Mouse (Mus musculus): ENCODE data around the gene Mon2. TPM values are rescaled to one million over a fixed set of nuclear protein-coding genes. Genes with fewer than 3 reads are reported as not detected.

Mon2 gene
- polyA plus RNA-seq, 1 experiment from 2014 or later: 28.6 TPM

DNA sequence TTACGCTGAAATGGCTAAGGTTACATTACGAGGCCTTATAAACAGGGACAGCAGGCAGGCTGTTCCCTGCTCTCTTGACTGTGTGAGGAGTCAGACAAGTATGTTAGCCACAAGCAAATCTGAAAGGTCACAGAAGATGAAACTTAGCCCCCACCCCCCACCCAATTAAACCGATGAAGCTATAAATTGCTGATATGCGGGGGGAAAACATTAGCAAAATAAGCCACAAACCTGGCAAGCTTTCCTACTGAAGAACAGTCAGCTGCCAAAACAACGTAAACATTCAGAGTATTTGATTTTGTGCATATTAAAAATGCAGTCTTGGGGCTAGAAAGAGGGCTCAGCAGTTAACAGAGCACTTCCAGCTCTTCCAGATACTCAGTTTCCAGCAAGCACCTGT, 31.8 kb upstream of the Mon2 start:
- Histone ChIP-seq H3K27me3 (ENCODE audit: control insufficient read depth, insufficient read depth, low read length) (no peaks in the 10 kb centered on the region), H3K4me3 (ENCODE audit: low read depth, low read length) (no peak overlapping the region), H3K4me2 (ENCODE audit: low read depth, low read length, severe bottlenecking) (no peak overlapping the region), H3K27ac (ENCODE audit: low read depth, low read length) (no peak overlapping the region), H3K36me3 (ENCODE audit: control insufficient read depth, insufficient read depth, low read length) (no peaks in the 10 kb centered on the region), H3K9ac (ENCODE audit: low read length) (no peak overlapping the region), H3K4me1 (replicated peaks; ENCODE audit: control insufficient read depth, insufficient read depth, low read length) (no peaks in the 10 kb centered on the region), H3K9me3 (ENCODE audit: control insufficient read depth, low read length) (no peaks in the 10 kb centered on the region)
- no peak for DNase-seq (ENCODE audit: low spot score)
- WGBS: 93% methylated on average over 5 of the region's 5 CpGs
- ATAC-seq (replicated peaks; ENCODE audit: low FRiP score): no peak

DNA sequence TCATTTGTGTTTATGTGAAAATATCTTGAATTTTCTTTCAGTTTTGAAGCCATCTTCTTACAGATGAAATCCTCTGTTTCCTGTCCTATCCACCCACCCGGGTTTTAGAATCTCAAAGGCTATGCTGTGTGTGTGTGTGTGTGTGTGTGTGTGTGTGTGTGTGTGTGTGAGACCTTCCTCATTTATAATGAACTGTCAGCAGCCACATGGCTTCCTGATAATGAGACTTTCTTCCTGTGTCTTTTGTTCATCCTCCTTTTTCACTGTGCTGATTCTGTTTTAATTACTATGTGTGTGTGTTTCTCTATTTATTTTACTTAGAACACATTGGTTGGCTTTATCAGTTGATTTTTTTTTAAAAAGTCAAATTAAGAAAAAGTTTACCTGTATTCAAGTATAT, 25.0 kb upstream of the Mon2 start:
- no peaks in the 10 kb centered on the region for H3K27me3 ChIP-seq (ENCODE audit: control insufficient read depth, insufficient read depth, low read length)
- no peak overlapping the region for H3K9ac ChIP-seq (ENCODE audit: low read length)
- no peak overlapping the region for H3K4me3 ChIP-seq (ENCODE audit: low read depth, low read length)
- 83% methylated on average over 1 of the region's 1 CpGs for WGBS
- ATAC-seq (replicated peaks; ENCODE audit: low FRiP score) (no peak), DNase-seq (ENCODE audit: low spot score) (no peak)
- H3K9me3 ChIP-seq (ENCODE audit: control insufficient read depth, low read length): no peaks in the 10 kb centered on the region
- H3K4me1 ChIP-seq (replicated peaks; ENCODE audit: control insufficient read depth, insufficient read depth, low read length): no peaks in the 10 kb centered on the region
- H3K27ac ChIP-seq (ENCODE audit: low read depth, low read length): no peak overlapping the region
- no peaks in the 10 kb centered on the region for H3K36me3 ChIP-seq (ENCODE audit: control insufficient read depth, insufficient read depth, low read length)
- no peak overlapping the region for H3K4me2 ChIP-seq (ENCODE audit: low read depth, low read length, severe bottlenecking)

DNA sequence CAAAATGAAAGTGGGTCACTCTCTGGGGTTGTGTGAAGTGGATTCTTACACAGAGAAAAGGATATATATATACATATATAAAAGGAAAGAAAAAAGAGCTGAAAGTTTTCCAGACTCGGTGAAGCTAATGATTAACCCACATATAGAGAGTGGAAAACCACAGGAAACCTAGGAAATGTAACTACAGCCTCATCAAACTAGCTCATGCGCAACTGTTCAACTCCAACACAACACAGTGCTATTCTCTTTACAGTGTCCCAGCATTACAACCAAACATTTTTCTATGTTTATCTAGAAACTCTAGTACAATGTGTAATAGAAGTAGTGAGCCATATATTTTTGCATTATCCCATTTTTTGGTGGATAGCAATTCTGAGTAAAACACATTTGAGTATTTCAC, 24.3 kb upstream of the Mon2 start:
- DNase-seq (ENCODE audit: low spot score) (no peak), ATAC-seq (replicated peaks; ENCODE audit: low FRiP score) (no peak)
- H3K4me2 ChIP-seq (ENCODE audit: low read depth, low read length, severe bottlenecking): no peak overlapping the region
- H3K27ac ChIP-seq (ENCODE audit: low read depth, low read length): no peak overlapping the region
- H3K9me3 ChIP-seq (ENCODE audit: control insufficient read depth, low read length): no peaks in the 10 kb centered on the region
- no peaks in the 10 kb centered on the region for H3K27me3 ChIP-seq (ENCODE audit: control insufficient read depth, insufficient read depth, low read length)
- WGBS: 86% methylated on average over 2 of the region's 2 CpGs
- H3K36me3 ChIP-seq (ENCODE audit: control insufficient read depth, insufficient read depth, low read length): no peaks in the 10 kb centered on the region
- no peaks in the 10 kb centered on the region for H3K4me1 ChIP-seq (replicated peaks; ENCODE audit: control insufficient read depth, insufficient read depth, low read length)
- no peak overlapping the region for H3K4me3 ChIP-seq (ENCODE audit: low read depth, low read length)
- no peak overlapping the region for H3K9ac ChIP-seq (ENCODE audit: low read length)

DNA sequence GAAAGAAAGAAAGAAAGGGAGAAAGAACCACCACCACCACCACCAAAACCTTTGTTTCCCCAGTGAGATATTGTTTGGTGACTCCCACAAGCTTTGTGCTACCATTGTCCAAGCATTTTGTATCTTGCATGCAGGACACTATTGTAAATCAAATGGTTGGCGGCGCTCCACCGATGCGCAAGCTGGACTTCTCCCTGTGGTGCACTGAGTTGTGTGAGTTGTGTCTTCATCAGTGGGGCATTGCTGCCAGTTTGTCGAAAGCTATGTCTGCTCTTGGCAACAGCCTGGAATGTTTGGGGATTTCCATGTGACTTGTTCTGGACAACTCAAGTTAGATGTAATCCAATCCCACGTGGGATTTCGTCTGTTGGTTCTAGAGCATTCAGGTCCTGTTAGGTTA, 18.2 kb upstream of the Mon2 start:
- Histone ChIP-seq H3K36me3 (ENCODE audit: control insufficient read depth, insufficient read depth, low read length) (no peaks in the 10 kb centered on the region), H3K9ac (ENCODE audit: low read length) (no peak overlapping the region), H3K4me2 (ENCODE audit: low read depth, low read length, severe bottlenecking) (no peak overlapping the region), H3K27ac (ENCODE audit: low read depth, low read length) (no peak overlapping the region), H3K27me3 (ENCODE audit: control insufficient read depth, insufficient read depth, low read length) (no peaks in the 10 kb centered on the region), H3K4me3 (ENCODE audit: low read depth, low read length) (no peak overlapping the region), H3K9me3 (ENCODE audit: control insufficient read depth, low read length) (no peaks in the 10 kb centered on the region), H3K4me1 (replicated peaks; ENCODE audit: control insufficient read depth, insufficient read depth, low read length) (no peaks in the 10 kb centered on the region)
- 87% methylated on average over 7 of the region's 7 CpGs for WGBS
- no peak for DNase-seq (ENCODE audit: low spot score)
- ATAC-seq (replicated peaks; ENCODE audit: low FRiP score): no peak

DNA sequence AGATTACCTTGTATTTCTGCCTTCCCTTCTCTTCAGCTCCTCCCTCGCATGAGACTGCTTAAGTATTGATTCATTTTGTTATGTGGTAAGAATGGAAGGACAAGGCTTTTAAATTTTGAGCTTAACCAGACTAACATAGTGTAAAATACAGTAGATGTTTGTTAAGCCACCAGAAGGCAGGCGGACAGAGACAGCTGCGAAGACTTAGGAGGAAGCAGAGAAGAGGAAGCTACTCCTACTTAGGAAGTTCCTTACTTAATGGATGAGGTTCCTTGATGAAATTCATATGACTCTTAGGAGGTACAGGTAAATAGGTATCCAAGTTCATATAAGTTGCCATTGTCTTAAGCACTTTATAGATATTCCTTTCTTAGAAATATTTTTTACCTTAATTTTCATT, 16.3 kb upstream of the Mon2 start:
- Histone ChIP-seq H3K4me3 (ENCODE audit: low read depth, low read length) (no peak overlapping the region), H3K4me2 (ENCODE audit: low read depth, low read length, severe bottlenecking) (no peak overlapping the region), H3K4me1 (replicated peaks; ENCODE audit: control insufficient read depth, insufficient read depth, low read length) (no peaks in the 10 kb centered on the region), H3K9me3 (ENCODE audit: control insufficient read depth, low read length) (no peaks in the 10 kb centered on the region), H3K27ac (ENCODE audit: low read depth, low read length) (no peak overlapping the region), H3K27me3 (ENCODE audit: control insufficient read depth, insufficient read depth, low read length) (no peaks in the 10 kb centered on the region), H3K9ac (ENCODE audit: low read length) (no peak overlapping the region), H3K36me3 (ENCODE audit: control insufficient read depth, insufficient read depth, low read length) (no peaks in the 10 kb centered on the region)
- ATAC-seq (replicated peaks; ENCODE audit: low FRiP score): no peak
- no peak for DNase-seq (ENCODE audit: low spot score)
- 82% methylated on average over 3 of the region's 3 CpGs for WGBS

DNA sequence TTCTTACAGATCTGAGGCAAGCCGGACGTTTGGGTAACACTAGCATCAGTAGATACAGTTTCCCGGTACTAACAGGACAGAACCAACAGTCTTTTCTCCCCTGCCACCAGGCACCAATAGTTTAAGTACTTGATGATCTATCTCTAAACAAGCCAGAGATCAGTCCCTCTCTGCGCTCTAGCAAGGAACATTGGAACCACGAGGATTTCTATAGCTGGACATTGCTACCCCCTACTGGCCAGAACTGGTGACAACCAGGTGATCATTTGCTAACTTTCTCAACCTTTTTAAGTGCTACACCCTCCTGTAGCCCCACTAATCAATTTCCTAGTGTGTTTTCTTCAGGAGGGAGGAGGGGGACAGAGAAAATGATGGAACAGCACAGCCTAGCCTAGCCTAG, 15.4 kb upstream of the Mon2 start:
- Histone ChIP-seq H3K9ac (ENCODE audit: low read length) (no peak overlapping the region), H3K36me3 (ENCODE audit: control insufficient read depth, insufficient read depth, low read length) (no peaks in the 10 kb centered on the region), H3K4me3 (ENCODE audit: low read depth, low read length) (no peak overlapping the region), H3K4me2 (ENCODE audit: low read depth, low read length, severe bottlenecking) (no peak overlapping the region), H3K9me3 (ENCODE audit: control insufficient read depth, low read length) (no peaks in the 10 kb centered on the region), H3K27me3 (ENCODE audit: control insufficient read depth, insufficient read depth, low read length) (no peaks in the 10 kb centered on the region), H3K27ac (ENCODE audit: low read depth, low read length) (no peak overlapping the region), H3K4me1 (replicated peaks; ENCODE audit: control insufficient read depth, insufficient read depth, low read length) (no peaks in the 10 kb centered on the region)
- DNase-seq (ENCODE audit: low spot score) (peak; percentile 69), ATAC-seq (replicated peaks; ENCODE audit: low FRiP score) (peak; percentile 51; the same call in 1 of the 2 replicates)
- whole genome bisulfite sequencing: 31% methylated on average over 5 of the region's 5 CpGs

DNA sequence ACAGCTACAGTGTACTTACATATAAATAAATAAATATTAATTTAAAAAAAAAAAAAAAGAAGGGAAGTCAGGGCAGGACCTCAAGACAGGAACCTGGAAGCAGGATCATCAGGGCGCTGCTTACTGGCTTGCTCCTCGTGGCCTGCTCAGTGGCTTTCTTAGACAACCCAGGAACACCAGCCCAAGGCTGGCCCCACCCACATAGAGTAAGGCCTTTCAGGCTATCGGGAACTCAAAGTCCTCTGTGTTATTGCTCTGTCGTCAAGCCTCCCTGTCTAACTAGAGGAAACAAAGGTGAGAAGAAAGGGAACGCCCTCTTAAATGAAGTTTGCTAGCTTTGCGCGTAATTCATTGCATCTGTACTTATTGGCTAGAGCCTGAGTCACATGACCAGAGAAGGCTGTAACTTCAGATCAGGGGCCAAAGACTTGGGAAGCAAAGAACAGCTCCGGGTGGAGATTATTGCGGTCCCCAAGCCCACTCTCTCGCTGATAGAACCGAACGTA, 13.2 kb upstream of the Mon2 start:
- Histone ChIP-seq H3K4me2 (ENCODE audit: low read depth, low read length, severe bottlenecking) (no peak overlapping the region), H3K4me3 (ENCODE audit: low read depth, low read length) (no peak overlapping the region), H3K4me1 (replicated peaks; ENCODE audit: control insufficient read depth, insufficient read depth, low read length) (no peaks in the 10 kb centered on the region), H3K9ac (ENCODE audit: low read length) (no peak overlapping the region), H3K27ac (ENCODE audit: low read depth, low read length) (no peak overlapping the region), H3K9me3 (ENCODE audit: control insufficient read depth, low read length) (no peaks in the 10 kb centered on the region), H3K36me3 (ENCODE audit: control insufficient read depth, insufficient read depth, low read length) (no peaks in the 10 kb centered on the region), H3K27me3 (ENCODE audit: control insufficient read depth, insufficient read depth, low read length) (no peaks in the 10 kb centered on the region)
- DNase-seq (ENCODE audit: low spot score) (no peak), ATAC-seq (replicated peaks; ENCODE audit: low FRiP score) (no peak)
- WGBS: 80% methylated on average over 12 of the region's 12 CpGs

DNA sequence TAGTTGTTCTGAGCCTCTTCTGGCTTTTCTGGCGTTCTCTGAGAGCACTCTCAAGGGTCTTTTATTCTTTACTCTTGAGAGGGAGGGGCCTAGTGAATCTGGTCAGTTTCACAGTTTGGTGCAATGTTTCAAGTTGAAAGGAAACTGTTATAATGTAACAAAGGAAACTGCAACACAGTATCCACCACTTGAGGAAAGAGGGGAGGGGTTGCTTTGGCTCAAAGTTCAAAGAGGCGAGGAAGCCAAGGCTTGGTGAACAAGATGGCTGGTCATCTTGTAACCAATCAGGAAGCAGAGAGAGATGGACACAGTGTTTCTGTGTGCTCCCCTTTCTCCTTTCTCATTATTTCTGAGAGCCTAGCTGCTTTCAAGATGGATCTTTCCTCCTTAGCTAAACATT, 10.5 kb upstream of the Mon2 start:
- no peak overlapping the region for H3K27ac ChIP-seq (ENCODE audit: low read depth, low read length)
- H3K27me3 ChIP-seq (ENCODE audit: control insufficient read depth, insufficient read depth, low read length): no peaks in the 10 kb centered on the region
- ATAC-seq (replicated peaks; ENCODE audit: low FRiP score): no peak
- H3K36me3 ChIP-seq (ENCODE audit: control insufficient read depth, insufficient read depth, low read length): no peaks in the 10 kb centered on the region
- H3K4me1 ChIP-seq (replicated peaks; ENCODE audit: control insufficient read depth, insufficient read depth, low read length): no peaks in the 10 kb centered on the region
- DNase-seq (ENCODE audit: low spot score): no peak
- no peak overlapping the region for H3K9ac ChIP-seq (ENCODE audit: low read length)
- H3K4me3 ChIP-seq (ENCODE audit: low read depth, low read length): no peak overlapping the region
- no peak overlapping the region for H3K4me2 ChIP-seq (ENCODE audit: low read depth, low read length, severe bottlenecking)
- 73% methylated on average over 2 of the region's 2 CpGs for WGBS
- no peaks in the 10 kb centered on the region for H3K9me3 ChIP-seq (ENCODE audit: control insufficient read depth, low read length)

DNA sequence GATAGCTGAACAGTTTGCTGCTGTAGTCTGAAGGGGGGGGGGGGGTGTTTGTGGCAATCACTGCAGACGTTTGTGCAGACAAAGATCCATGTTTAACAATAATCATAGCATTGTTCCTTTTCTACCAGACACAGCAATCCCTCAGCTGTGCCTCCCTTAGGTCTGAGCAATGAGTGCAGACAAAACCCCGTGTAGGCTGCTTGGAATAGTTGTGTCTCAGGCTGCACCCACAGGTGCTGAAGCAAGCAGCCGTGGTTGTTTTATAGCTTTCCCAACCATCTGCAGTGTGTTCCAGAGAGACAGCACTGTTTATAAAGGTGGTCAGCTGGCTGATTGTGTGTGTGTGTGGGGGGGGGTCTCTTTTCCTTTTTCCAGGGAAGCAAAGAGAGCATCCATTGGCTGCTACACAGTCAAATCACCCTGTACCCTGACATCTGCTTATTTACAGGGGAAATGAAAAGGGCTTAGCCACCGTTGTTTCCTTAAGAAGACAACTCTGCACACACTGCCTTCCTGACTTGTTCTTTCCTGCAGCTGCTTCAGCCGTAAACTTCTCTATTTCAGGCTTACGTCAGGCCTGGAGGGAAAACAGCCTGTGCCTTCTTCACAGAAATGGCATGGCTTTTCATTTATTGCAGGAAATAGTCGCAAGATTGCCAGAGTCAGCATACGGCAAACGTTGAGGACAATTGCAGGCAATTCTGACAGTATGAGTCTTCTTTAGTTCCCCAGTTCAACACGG, 8.8 kb upstream of the Mon2 start:
- DNase-seq (ENCODE audit: low spot score) (no peak), ATAC-seq (replicated peaks; ENCODE audit: low FRiP score) (no peak)
- no peaks in the 10 kb centered on the region for H3K36me3 ChIP-seq (ENCODE audit: control insufficient read depth, insufficient read depth, low read length)
- no peak overlapping the region for H3K9ac ChIP-seq (ENCODE audit: low read length)
- no peaks in the 10 kb centered on the region for H3K27me3 ChIP-seq (ENCODE audit: control insufficient read depth, insufficient read depth, low read length)
- no peak overlapping the region for H3K4me2 ChIP-seq (ENCODE audit: low read depth, low read length, severe bottlenecking)
- H3K9me3 ChIP-seq (ENCODE audit: control insufficient read depth, low read length): no peaks in the 10 kb centered on the region
- H3K27ac ChIP-seq (ENCODE audit: low read depth, low read length): no peak overlapping the region
- 78% methylated on average over 10 of the region's 10 CpGs for WGBS
- no peaks in the 10 kb centered on the region for H3K4me1 ChIP-seq (replicated peaks; ENCODE audit: control insufficient read depth, insufficient read depth, low read length)
- H3K4me3 ChIP-seq (ENCODE audit: low read depth, low read length): no peak overlapping the region

Measured in forebrain, embryonic 11.5 days (tissue).